Mouse (Mus musculus) naive thymus-derived CD4-positive, alpha-beta T cell, adult 2 months (primary cell): ENCODE measurements around the gene Ccr9.
A peak's percentile ranks its signal among the peaks of the same experiment; 100 is the strongest.

Experiments
- DNase-seq: peaks from one replicate; pipeline ENCODE4 v3.0.0-alpha.2; 2011; ENCODE audit warnings: low read depth

Ccr9 gene

GRCm38 (mm10) chr9:123802896-123803295 lies 124.7 kb downstream of the Ccr9 start:
- peak; percentile 36 for DNase-seq

GRCm38 (mm10) chr9:123805241-123805640 lies 127.0 kb downstream of the Ccr9 start:
- peak; percentile 56 for DNase-seq

GRCm38 (mm10) chr9:123806267-123806666 lies 128.0 kb downstream of the Ccr9 start, which contains the start of gene Cxcr6:
Cxcr6 (plus strand) TSS chr9:123806475.
- DNase-seq: peak; percentile 77

- DNase-seq: no peak
These were observed 130.3 kb downstream of the Ccr9 start for GRCm38 (mm10) chr9:123808583-123808982.

GRCm38 (mm10) chr9:123811831-123812230 lies 133.6 kb downstream of the Ccr9 start:
- DNase-seq: peak; percentile 50

- DNase-seq: peak; percentile 74
These were observed 136.1 kb downstream of the Ccr9 start for GRCm38 (mm10) chr9:123814326-123814725.

GRCm38 (mm10) chr9:123814821-123815220 lies 136.6 kb downstream of the Ccr9 start:
- DNase-seq: no peak

- no peak for DNase-seq
These were observed 137.2 kb downstream of the Ccr9 start for GRCm38 (mm10) chr9:123815444-123815843.

- DNase-seq: no peak
These were observed 137.8 kb downstream of the Ccr9 start for GRCm38 (mm10) chr9:123815996-123816395.

- DNase-seq: no peak
These were observed 140.4 kb downstream of the Ccr9 start for GRCm38 (mm10) chr9:123818601-123819000.

- DNase-seq: no peak
These were observed 148.4 kb downstream of the Ccr9 start for GRCm38 (mm10) chr9:123826631-123827030.

GRCm38 (mm10) chr9:123828916-123829315 lies 150.7 kb downstream of the Ccr9 start:
- no peak for DNase-seq
